Mouse (Mus musculus): ENCODE data around the gene Gm572.

The Gm572 gene

DNA sequence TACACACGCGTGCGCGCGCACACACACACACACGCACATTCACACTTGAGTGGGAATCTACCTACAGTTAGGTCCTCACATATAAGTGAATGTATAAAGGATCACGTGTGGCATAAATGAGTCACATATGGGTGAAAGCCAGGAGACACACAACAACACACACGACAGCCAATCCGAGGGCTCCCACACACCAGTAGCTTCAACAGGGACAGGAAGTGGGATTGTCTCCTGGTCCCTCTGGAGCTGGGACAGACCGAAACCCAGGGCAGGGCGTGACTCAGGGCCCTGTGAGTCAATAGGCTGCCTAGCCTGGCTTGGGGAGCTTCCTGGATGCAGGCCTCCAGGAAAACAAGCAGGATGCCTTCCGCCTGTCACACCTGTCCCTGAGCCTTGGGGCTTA lies 71.6 kb downstream of the Gm572 start:
- no peak for DNase-seq (ENCODE audit: low spot score in 2 of 2)

- no peak for DNase-seq (ENCODE audit: low spot score in 2 of 2)
These were observed 72.3 kb downstream of the Gm572 start for GRCm38 (mm10) chr4:148715396-148715795.

Measured in frontal cortex, postnatal 10 days (tissue).